Mouse (Mus musculus): ENCODE measurements around the gene Flnb. TPM values are rescaled to one million over a fixed set of nuclear protein-coding genes. Genes with fewer than 3 reads are reported as not detected.

Flnb gene
- polyA plus RNA-seq (2015; fragmentation: Nextera tagmentation; extraction: Ambion mirVana): 7.8 and 22.5 TPM in 2 replicates

GRCm38 (mm10) chr14:7817770-7818462, at the start of gene Flnb:
Gene Flnb (plus strand): TSS chr14:7817957.
- under 1% methylated on average over 49 of the region's 49 CpGs for WGBS

GRCm38 (mm10) chr14:7773714-7774389, 43.9 kb upstream of the Flnb start:
- Histone ChIP-seq H3K4me2 (peak overlapping the region; percentile 57), H3K9me3 (no peaks in the 10 kb centered on the region), H3K4me3 (peak overlapping the region; percentile 47), H3K27ac (replicated peaks) (peak overlapping the region; percentile 81), H3K9ac (peak overlapping the region; percentile 48), H3K27me3 (no peaks in the 10 kb centered on the region), H3K36me3 (no peaks in the 10 kb centered on the region), H3K4me1 (replicated peaks) (0 out of 2 replicates have a peak, but pooled peaks cover 4% of the 10 kb centered on the region)
- ATAC-seq (ENCODE audit: low FRiP score, low read depth): peak; percentile 90
- WGBS: 41% methylated on average over 24 of the region's 24 CpGs

More at GRCm38 (mm10) chr14:7817770-7818462, at the start of gene Flnb:
- Histone ChIP-seq H3K27me3 (no peaks in the 10 kb centered on the region), H3K27ac (replicated peaks) (peak within 1 kb of the TSS; percentile 86), H3K36me3 (no peaks in the 10 kb centered on the region), H3K4me3 (peak within 1 kb of the TSS; percentile 58), H3K9ac (peak within 1 kb of the TSS; percentile 72), H3K9me3 (no peaks in the 10 kb centered on the region), H3K4me1 (replicated peaks) (peaks cover 36% of the 10 kb centered on the region), H3K4me2 (peak within 1 kb of the TSS; percentile 76)
- ATAC-seq (ENCODE audit: low FRiP score, low read depth): peak; percentile 97

GRCm38 (mm10) chr14:7786073-7786472, 31.7 kb upstream of the Flnb start:
- no peak overlapping the region for H3K9ac ChIP-seq
- H3K4me3 ChIP-seq: no peak overlapping the region
- no peaks in the 10 kb centered on the region for H3K27me3 ChIP-seq
- H3K27ac ChIP-seq (replicated peaks): no peak overlapping the region
- H3K36me3 ChIP-seq: no peaks in the 10 kb centered on the region
- 46% methylated on average over 13 of the region's 13 CpGs for WGBS
- no peak overlapping the region for H3K4me2 ChIP-seq
- no peaks in the 10 kb centered on the region for H3K9me3 ChIP-seq
- ATAC-seq (ENCODE audit: low FRiP score, low read depth): no peak
- H3K4me1 ChIP-seq (replicated peaks): peaks cover 1% of the 10 kb centered on the region

- H3K9me3 ChIP-seq: no peaks in the 10 kb centered on the region
- 84% methylated on average over 7 of the region's 7 CpGs for WGBS
- no peak overlapping the region for H3K27ac ChIP-seq (replicated peaks)
- no peak overlapping the region for H3K9ac ChIP-seq
- H3K4me2 ChIP-seq: no peak overlapping the region
- no peak overlapping the region for H3K4me3 ChIP-seq
- H3K36me3 ChIP-seq: no peaks in the 10 kb centered on the region
- H3K27me3 ChIP-seq: no peaks in the 10 kb centered on the region
- H3K4me1 ChIP-seq (replicated peaks): peaks cover 11% of the 10 kb centered on the region
- no peak for ATAC-seq (ENCODE audit: low FRiP score, low read depth)
Observed at GRCm38 (mm10) chr14:7789266-7790030, 28.3 kb upstream of the Flnb start.

GRCm38 (mm10) chr14:7791061-7791531, 26.7 kb upstream of the Flnb start:
- Histone ChIP-seq H3K36me3 (no peaks in the 10 kb centered on the region), H3K4me3 (peak overlapping the region; percentile 52), H3K4me2 (peak overlapping the region; percentile 85), H3K9ac (peak overlapping the region; percentile 51), H3K9me3 (no peaks in the 10 kb centered on the region), H3K27me3 (no peaks in the 10 kb centered on the region), H3K27ac (replicated peaks) (peak overlapping the region; percentile 64; the same call in 1 of the 2 replicates), H3K4me1 (replicated peaks) (peaks cover 11% of the 10 kb centered on the region)
- 15% methylated on average over 19 of the region's 19 CpGs for WGBS
- ATAC-seq (ENCODE audit: low FRiP score, low read depth): no peak

GRCm38 (mm10) chr14:7791532-7792159, 26.1 kb upstream of the Flnb start, which contains the start of gene Gm26661:
Gene Gm26661 (plus strand): TSS chr14:7791587.
- WGBS: 2% methylated on average over 30 of the region's 30 CpGs
- Histone ChIP-seq H3K36me3 (no peaks in the 10 kb centered on the region), H3K9ac (peak within 1 kb of the TSS; percentile 51), H3K27ac (replicated peaks) (peak within 1 kb of the TSS; percentile 64), H3K4me3 (peak within 1 kb of the TSS; percentile 52), H3K4me2 (peak within 1 kb of the TSS; percentile 85), H3K27me3 (no peaks in the 10 kb centered on the region), H3K4me1 (replicated peaks) (peaks cover 11% of the 10 kb centered on the region), H3K9me3 (no peaks in the 10 kb centered on the region)
- ATAC-seq (ENCODE audit: low FRiP score, low read depth): peak; percentile 93

- ATAC-seq (ENCODE audit: low FRiP score, low read depth): no peak
- H3K4me1 ChIP-seq (replicated peaks): peaks cover 11% of the 10 kb centered on the region
- H3K36me3 ChIP-seq: no peaks in the 10 kb centered on the region
- no peaks in the 10 kb centered on the region for H3K27me3 ChIP-seq
- no peak overlapping the region for H3K4me3 ChIP-seq
- H3K9me3 ChIP-seq: no peaks in the 10 kb centered on the region
- no peak overlapping the region for H3K4me2 ChIP-seq
- H3K27ac ChIP-seq (replicated peaks): no peak overlapping the region
- H3K9ac ChIP-seq: no peak overlapping the region
- WGBS: 90% methylated on average over 4 of the region's 4 CpGs
Observed at GRCm38 (mm10) chr14:7795961-7796360, 21.8 kb upstream of the Flnb start.

GRCm38 (mm10) chr14:7800611-7801010, 17.1 kb upstream of the Flnb start:
- Histone ChIP-seq H3K4me2 (no peak overlapping the region), H3K4me3 (no peak overlapping the region), H3K36me3 (no peaks in the 10 kb centered on the region), H3K9me3 (no peaks in the 10 kb centered on the region), H3K27ac (replicated peaks) (no peak overlapping the region), H3K27me3 (no peaks in the 10 kb centered on the region), H3K9ac (no peak overlapping the region), H3K4me1 (replicated peaks) (no peaks in the 10 kb centered on the region)
- ATAC-seq (ENCODE audit: low FRiP score, low read depth): no peak

- WGBS: 11% methylated on average over 4 of the region's 4 CpGs
- ATAC-seq (ENCODE audit: low FRiP score, low read depth): no peak
- H3K9me3 ChIP-seq: no peaks in the 10 kb centered on the region
Observed at GRCm38 (mm10) chr14:7801831-7802230, 15.9 kb upstream of the Flnb start.

GRCm38 (mm10) chr14:7803874-7804557, 13.7 kb upstream of the Flnb start:
- H3K4me1 ChIP-seq (replicated peaks): no peaks in the 10 kb centered on the region
- H3K27me3 ChIP-seq: no peaks in the 10 kb centered on the region
- H3K9me3 ChIP-seq: no peaks in the 10 kb centered on the region
- no peaks in the 10 kb centered on the region for H3K36me3 ChIP-seq
- no peak overlapping the region for H3K4me2 ChIP-seq
- 63% methylated on average over 4 of the region's 4 CpGs for WGBS
- H3K27ac ChIP-seq (replicated peaks): no peak overlapping the region
- H3K4me3 ChIP-seq: no peak overlapping the region
- peak; percentile 46; the same call in 1 of the 2 replicates for ATAC-seq (ENCODE audit: low FRiP score, low read depth)
- no peak overlapping the region for H3K9ac ChIP-seq

More at GRCm38 (mm10) chr14:7801831-7802230, 15.9 kb upstream of the Flnb start:
- no peak overlapping the region for H3K4me2 ChIP-seq
- H3K36me3 ChIP-seq: no peaks in the 10 kb centered on the region
- no peak overlapping the region for H3K9ac ChIP-seq
- H3K27ac ChIP-seq (replicated peaks): no peak overlapping the region
- no peak overlapping the region for H3K4me3 ChIP-seq
- no peaks in the 10 kb centered on the region for H3K4me1 ChIP-seq (replicated peaks)
- no peaks in the 10 kb centered on the region for H3K27me3 ChIP-seq

GRCm38 (mm10) chr14:7804558-7804905, 13.2 kb upstream of the Flnb start:
- H3K4me3 ChIP-seq: no peak overlapping the region
- H3K4me2 ChIP-seq: no peak overlapping the region
- no peak overlapping the region for H3K27ac ChIP-seq (replicated peaks)
- no peaks in the 10 kb centered on the region for H3K4me1 ChIP-seq (replicated peaks)
- no peak for ATAC-seq (ENCODE audit: low FRiP score, low read depth)
- H3K9ac ChIP-seq: no peak overlapping the region
- no peaks in the 10 kb centered on the region for H3K36me3 ChIP-seq
- no peaks in the 10 kb centered on the region for H3K27me3 ChIP-seq
- no peaks in the 10 kb centered on the region for H3K9me3 ChIP-seq
- 93% methylated on average over 2 of the region's 2 CpGs for WGBS
